Mouse (Mus musculus): ENCODE results near the gene Pld4.

Pld4 gene

DNA sequence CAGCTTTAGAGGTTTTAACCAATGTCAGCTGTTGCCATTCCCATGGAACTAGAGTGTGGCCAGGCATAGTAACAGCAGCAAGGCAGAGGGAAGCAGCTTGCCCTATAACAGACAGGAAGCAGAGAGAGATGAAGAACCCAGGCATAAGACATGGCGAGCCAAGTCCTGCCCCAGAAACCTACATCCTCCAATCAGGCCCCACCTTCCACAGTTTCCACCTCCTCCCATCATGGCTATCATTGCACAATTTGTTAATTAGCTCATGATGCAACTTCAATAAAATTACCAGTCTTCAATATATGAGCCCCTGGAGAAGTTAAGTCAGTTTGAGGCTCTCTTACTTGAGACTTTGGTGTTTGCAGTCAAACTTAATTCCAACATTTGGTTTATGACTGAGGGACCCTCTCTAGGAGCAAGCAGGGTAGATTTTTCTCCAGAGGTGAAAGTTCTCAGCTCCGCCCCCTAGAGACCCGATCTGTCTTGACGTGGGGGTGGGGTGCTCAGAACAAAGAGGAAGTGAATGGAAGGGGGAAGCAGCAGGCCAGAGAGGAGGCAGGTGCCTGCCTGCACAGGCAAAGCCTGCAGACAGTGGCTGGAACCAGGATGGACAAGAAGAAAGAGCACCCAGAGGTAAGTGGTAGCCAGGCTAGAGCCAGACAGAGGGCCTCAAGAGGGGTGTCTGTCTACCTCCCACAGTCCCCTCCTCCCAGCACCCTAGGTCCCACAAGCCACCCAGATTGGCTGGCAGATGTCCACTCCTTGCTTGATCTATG lies at the start of gene Pld4:
Gene Pld4 (plus strand): TSS at position 502 of the 773 bp plus-strand sequence.
- DNase-seq (ENCODE audit: low read depth, low spot score) = peak; percentile 89

DNA sequence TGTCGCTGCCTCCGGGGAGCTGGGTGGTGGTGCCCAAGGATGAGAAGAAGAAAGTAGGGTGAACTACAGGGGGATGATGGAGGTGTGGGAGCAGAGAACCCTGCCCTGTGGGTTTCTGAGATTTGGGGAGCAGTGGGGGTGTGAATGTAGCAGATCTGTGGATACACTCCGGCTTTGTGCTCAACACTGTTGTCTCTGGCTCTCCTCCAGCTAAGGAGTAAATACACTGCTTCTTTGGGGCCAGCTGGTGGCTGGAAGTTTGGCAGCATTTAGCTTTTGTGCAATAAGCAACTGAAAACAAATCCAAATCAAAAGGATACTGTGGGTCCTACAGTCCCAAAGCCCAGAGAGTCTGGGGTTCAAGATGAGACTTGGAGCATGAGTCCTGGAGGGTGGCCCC lies 46.5 kb upstream of the Pld4 start:
- no peak for DNase-seq (ENCODE audit: low read depth, low spot score)

GRCm38 (mm10) chr12:112717140-112717539 lies 43.3 kb upstream of the Pld4 start:
- peak; percentile 69 for DNase-seq (ENCODE audit: low read depth, low spot score)

- DNase-seq (ENCODE audit: low read depth, low spot score) = peak; percentile 36
These were observed 41.5 kb upstream of the Pld4 start for GRCm38 (mm10) chr12:112718995-112719394.

- no peak for DNase-seq (ENCODE audit: low read depth, low spot score)
These were observed 40.2 kb upstream of the Pld4 start, which contains the start of gene Cep170b for GRCm38 (mm10) chr12:112720216-112720615. Gene Cep170b, plus strand, starts transcription at chr12:112720455.

DNA sequence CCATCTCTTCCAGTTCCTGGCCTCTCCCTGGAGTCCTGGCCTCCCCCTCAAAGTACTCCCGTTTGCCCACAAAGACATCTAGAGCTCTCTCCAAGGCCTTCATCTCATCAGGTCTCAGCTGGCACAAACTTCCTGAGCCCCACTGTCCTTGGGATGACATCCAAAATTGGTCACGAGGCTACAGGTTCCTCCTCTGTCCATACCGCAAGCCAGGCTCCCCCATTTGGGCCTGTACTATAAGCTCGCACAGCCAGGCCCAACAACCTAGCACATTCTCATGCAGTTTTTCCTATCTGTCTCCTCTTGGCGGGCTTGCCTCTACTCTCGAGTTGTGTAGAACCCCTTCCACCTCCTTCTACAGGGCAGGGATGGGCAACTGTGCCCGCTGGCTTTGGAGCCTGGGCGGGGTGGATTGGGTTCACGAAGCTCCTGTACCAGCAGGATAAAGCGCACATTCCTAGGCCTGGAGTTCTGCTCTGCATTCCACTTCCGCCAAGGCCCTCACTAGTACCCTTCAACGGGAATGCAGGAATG lies 39.5 kb upstream of the Pld4 start:
- DNase-seq (ENCODE audit: low read depth, low spot score) = no peak

DNA sequence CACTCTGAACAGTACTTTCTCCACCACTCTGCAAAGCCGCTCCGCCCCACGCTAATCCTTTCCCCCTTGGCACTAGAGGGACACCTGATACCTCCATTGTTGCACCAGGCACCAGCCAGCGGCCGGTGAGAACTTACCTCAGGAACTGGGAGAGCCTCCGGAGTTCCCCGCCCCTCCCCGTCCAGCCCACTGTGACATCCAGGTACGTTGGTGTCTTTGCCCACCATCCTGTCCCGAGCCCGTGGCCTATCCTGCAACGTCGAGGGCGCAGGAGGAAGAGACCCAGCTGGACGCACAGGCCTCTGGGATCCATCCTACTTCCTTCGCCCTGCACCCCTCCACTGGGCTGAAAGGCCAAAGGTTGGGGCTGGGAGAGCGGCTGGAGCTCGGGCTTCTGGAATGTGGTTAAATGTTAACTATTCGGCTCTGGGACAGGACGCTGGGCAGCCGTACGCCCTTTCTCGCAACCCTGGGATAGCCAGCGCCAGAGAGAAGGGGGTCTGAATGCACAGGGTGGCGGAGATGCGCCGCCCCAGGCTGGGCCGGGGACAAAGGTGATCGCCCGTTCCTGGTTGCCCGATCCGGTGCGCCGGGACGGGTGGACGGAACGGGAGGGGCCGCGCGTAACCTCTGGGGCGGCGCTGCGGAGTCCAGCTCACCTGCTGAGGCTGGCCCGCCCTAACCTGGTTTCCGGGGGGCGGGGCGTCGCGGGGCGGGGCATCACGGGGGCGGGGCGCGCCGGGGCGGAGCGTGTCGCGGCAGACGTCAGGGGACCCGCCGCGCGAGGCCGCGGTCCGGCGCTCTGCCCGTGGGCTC lies 38.8 kb upstream of the Pld4 start:
- DNase-seq (ENCODE audit: low read depth, low spot score) = peak; percentile 68

DNA sequence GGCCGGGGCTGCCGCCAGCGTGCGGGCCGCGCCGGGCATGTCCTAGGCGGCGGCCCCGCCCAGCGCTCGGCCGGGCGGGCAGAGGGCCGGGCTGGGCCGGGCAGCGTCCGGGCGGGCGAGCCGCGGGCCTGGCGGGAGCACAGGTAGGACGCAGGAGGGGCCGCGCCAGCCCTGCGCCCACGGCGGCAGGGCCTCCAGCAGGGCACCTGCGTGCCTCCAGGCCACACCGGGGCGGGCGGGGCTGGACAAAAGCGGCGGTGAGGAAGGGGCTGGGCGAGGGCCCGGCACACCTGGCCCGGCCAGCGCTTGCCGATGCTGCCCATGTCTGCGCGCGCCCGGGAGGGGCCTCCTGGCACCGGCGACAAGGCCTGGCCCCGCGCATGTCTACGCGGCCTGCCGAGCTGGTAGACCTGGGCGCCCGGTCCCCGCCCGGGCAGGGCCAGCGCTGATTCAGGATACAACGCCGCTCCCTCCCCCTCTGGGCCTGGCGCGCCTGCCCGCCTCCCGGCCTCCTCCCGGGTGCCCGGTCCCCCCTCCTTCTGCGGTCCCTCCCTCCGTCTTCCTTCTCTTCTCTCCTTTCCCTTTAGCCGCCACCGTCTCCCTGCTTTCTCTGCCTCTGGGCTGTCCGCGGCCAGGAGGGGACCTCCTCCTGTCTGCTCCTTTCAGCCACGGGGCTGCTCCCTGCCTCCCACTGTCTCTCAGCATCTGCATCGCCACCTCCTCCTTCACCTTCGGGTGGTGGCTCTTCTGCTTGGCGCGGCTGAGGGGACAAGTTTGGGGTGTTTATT lies 38.0 kb upstream of the Pld4 start:
- peak; percentile 58 for DNase-seq (ENCODE audit: low read depth, low spot score)

- DNase-seq (ENCODE audit: low read depth, low spot score) = no peak
These were observed 37.5 kb upstream of the Pld4 start for GRCm38 (mm10) chr12:112723028-112723330.

- no peak for DNase-seq (ENCODE audit: low read depth, low spot score)
These were observed 37.0 kb upstream of the Pld4 start for GRCm38 (mm10) chr12:112723445-112723844.

- peak; percentile 88 for DNase-seq (ENCODE audit: low read depth, low spot score)
These were observed 36.2 kb upstream of the Pld4 start for GRCm38 (mm10) chr12:112724077-112724805.

- no peak for DNase-seq (ENCODE audit: low read depth, low spot score)
These were observed 32.7 kb upstream of the Pld4 start for GRCm38 (mm10) chr12:112727801-112728200.

- no peak for DNase-seq (ENCODE audit: low read depth, low spot score)
These were observed 29.6 kb upstream of the Pld4 start for GRCm38 (mm10) chr12:112730808-112731207.

DNA sequence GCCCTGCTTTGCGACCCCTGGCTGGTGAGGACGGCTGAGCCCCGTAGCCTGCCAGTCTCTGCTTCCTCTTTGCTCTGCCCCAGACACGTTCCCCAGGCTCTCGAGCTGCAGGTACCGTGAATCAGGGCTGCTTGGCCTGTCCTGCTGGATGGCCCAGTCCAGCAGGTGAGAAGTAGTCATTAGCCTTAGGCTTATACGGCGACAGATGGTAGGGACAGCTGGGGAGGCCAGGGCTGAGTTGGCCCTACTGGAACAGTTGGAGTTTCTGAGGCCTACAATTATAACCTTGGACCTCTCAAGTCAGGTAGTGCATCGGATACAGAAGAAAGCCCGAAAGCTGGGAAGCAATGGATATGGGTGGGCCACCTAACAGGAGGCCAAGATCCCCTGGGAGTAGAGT lies 27.9 kb upstream of the Pld4 start:
- no peak for DNase-seq (ENCODE audit: low read depth, low spot score)

GRCm38 (mm10) chr12:112734108-112734820 lies 26.2 kb upstream of the Pld4 start:
- DNase-seq (ENCODE audit: low read depth, low spot score) = no peak

- no peak for DNase-seq (ENCODE audit: low read depth, low spot score)
These were observed 25.4 kb upstream of the Pld4 start for GRCm38 (mm10) chr12:112734881-112735655.

DNA sequence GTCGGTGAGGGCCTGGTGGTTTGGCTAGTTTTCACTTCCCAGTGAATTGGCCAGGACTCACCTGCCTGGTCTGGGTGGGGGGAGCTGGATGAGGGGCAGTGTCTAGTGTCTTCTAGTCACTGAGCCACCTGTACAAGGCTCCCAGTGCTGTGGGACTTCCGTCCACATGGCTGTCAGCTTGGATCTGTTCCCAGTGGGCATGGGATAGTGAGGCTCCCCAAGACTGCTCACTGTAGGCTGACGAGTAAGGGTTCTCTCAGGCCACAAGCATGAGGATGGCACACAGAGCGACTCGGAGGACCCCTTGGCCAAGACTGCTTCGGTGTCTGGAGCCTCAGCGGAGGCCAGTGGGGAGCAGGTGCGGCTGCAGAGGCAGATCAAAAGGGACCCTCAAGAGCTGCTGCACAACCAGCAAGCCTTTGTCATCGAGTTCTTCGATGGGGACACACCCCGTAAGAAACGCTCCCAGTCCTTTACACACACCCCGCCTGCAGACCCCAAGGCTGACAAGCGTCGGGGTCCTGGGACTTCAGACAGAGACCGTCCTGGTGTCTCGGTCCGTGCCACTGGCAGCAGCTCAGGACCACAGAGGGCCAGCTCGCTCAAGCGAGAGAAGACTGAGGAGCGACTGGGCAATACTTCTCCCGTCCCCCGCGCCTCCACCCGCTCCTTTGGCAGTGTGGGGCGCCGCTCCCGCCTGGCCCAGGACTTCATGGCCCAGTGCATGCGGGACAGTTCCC lies 24.4 kb upstream of the Pld4 start:
- DNase-seq (ENCODE audit: low read depth, low spot score) = no peak

- no peak for DNase-seq (ENCODE audit: low read depth, low spot score)
These were observed 23.9 kb upstream of the Pld4 start for GRCm38 (mm10) chr12:112736636-112736925.

DNA sequence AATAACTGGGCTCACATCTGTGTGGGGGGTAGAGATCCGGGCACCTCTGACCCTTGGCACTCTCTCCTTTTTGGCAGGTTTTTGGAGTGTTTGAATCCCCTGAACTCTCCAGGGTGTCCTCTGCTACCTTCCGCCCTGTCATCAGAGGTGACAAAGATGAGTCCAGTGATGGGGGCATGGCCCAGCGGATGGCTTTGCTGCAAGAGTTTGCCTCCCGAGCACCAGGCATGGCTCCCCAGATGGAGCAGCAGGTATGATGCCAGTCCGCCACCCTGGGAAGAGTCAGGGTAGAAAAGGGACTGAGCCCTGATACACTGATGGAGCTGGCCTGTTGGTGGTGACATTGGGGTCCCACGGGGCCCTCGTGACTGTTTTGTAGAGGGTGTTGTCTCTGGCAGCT lies 23.4 kb upstream of the Pld4 start:
- no peak for DNase-seq (ENCODE audit: low read depth, low spot score)
